Mouse (Mus musculus) right cerebral cortex, postnatal 4 days (tissue): ENCODE measurements around the gene Rpgr.
A peak's percentile ranks its signal among the peaks of the same experiment; 100 is the strongest.

Experiments used
- DNase-seq: peaks from one replicate; pipeline ENCODE4 v3.0.0-alpha.2; 2022

Rpgr gene

DNA sequence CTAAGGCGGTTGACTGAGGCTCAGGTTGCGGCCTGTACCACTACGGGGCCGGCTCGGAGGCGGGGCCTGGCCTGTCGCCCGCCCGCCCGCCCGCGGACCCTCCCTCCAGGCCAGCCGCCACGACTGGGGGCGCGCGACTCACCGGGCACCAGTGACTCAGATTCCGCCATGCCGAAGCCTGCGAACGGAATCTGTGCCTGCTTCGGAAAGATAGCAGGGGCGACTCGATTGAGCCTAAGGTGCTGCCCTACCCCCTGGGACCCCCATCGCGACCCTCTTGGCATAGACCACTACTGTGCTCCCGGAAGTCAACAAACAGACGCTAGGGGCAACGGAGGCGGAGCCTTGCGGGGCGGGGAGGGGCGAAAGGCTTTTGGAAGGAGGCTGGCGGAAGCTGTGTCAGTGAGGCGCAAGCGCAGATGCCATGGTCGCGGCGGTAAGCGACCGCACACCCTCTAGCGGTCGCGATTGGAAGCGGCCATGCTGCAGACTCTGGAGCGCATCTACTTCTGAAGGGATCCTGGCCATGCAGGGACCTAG, at the start of gene Rpgr:
Rpgr (minus strand) TSS at position 511 of the 540 bp plus-strand sequence.
- DNase-seq: peak; percentile 85

DNA sequence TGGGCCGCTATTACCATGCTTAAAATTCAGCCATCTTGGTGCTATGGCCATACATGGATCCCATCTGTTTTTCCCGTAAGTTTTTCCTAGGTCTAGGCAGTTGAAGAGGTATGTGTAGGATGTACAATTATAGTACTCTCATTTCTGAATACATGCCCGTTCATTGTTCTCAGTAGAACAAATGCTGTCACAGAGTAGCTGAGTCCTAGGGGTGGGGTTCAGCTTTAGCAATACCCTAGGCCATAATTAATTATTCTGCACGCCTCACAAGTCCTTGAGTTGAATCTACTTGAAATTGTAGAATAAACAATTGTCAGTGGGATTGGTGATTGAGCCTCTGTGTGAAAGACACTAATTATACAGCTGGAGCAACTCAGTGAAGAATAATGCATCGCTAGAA, 41.5 kb upstream of the Rpgr start:
- no peak for DNase-seq

DNA sequence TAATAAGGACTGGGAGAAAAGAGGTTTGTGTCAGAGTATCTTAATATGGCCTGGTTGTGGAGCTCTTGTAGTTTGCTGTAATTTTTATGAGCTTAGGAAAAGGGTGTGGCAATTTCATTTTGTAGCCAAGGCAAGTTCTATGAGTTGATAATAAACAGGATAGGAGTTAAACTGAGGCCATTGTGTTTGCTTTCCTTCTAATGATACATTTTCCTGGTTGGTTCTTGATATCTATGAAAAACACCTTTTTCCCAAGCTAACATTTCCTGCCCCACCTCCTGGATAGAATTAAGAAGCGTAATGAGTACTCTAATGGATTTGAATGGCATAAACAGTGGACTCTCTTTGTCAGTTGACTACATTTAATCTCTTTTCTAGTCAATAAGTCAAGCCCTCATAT, 41.1 kb upstream of the Rpgr start:
- DNase-seq: no peak

DNA sequence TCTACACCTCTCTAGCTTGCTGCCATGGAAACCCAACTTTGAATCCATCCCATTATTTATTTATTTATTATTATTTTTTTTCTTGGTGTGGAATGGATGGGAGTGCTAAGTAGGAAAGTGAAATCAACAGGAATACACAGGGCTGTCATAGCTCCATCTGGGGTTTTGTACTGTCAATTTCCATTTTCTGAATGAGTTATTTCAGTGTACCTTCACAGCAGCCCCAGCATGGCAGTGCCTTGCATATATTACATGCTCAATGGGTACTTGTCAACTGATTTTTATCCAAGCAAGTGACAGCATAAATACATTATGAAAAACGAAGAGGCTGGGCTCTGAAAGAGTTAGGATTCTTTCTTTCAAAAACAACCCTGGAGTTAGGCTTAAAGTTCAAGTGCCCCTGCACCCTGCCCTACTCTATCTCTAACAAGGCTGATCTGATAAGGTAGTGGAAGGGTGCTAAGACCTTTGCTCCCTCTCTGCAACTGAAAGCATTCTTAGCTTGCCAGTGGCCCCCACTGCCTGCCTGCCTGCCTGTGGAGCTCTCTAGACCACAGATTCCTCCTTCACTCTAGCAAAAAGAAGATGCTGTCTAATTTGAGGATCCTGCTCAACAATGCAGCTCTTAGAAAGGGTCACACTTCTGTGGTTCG, 35.3 kb upstream of the Rpgr start, which contains the start of gene Otc:
Otc (plus strand) TSS at position 454 of the 653 bp plus-strand sequence.
- DNase-seq: no peak

DNA sequence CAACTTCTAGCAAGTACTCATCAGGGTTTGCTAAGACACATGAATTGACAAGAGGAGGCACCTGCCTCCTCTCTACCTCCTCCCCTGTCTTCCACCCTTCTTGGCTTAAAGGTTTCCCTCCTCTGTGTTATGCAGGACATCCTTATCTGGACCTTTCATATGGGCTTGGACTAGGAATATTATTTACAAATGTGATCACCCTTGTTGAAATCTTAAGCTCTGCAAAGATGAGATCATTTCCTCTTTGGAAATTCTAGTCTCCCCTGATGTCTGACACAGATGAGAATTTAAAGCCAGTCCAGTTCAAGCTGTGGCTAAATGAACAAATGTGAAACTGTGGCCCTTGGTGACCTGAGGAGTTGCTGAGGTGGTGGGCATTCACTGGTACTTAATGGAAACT, 34.6 kb upstream of the Rpgr start:
- no peak for DNase-seq

DNA sequence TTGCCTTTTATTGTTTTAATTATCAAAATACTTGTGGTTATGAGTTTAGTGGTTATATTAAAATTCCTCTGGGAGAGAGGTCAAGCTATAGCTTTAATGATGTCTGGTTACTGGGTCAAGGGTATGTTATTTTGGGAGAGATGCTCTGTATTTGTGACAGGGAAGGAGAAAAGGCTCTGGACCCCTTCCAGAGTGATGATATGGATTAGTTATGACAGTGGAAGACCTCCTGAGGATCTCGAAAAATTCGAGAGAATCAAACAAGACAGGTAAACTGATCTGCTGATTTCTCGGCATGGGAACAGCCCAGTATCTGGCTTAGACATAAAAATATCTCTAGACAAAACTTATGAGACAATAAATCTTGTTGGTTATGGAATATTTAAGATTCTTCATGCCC, 27.2 kb upstream of the Rpgr start:
- DNase-seq: no peak

DNA sequence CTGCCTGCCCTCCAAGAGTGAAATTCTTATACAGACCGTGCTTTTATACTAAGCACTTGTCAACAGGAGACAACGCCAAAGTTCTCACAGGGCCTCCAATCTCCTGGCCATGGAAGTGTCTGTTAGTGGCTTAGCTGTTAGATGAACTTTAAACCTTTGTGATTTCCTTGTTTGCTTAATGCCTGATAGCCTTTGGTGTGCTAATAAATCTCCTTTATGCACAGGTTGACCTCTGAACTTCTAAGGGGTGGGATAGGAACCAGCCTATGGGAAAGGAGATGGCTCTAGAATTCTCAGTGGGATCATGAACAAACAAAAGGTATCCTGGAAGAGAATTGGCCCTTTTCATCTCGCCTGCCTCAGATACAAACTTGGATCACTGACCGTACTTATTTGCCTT, 22.8 kb upstream of the Rpgr start:
- DNase-seq: no peak

DNA sequence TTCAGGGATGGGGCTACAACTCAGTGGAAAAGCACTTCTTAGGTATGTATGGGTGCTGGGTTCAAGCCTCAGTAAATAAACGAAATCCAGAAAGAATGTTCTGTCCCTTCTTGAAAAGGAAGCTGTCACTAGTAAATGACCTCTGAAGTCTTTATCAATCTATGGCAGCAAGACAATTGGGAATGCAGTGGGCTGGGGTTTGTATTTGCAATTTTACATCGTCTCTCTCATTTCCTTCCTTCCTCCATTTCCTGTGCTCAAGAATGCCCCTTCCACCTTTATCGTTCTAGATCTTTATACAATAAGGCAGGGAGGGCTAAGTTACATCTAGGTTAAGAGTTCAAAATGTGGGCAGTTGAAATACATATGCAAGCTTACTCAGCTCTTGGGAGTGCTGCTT, 17.9 kb upstream of the Rpgr start:
- no peak for DNase-seq

DNA sequence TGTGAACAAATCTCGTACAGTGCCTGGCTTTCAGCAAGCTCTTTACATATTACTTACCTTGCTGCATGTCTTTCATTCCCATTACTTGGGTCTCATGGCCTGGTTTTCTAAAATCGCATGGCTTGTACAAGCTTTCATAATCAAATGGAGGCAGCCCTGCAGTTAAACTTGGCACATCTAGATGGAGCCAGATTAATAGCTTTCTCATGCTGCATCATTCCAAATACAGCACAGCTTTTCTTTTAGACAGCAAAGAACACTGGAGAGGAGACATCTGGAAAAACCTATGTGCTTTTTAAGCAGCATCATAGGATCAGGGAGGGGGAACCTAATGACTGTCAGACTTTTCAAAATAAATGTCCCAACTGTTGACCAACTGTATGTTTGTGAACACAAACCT, 16.3 kb upstream of the Rpgr start:
- no peak for DNase-seq

DNA sequence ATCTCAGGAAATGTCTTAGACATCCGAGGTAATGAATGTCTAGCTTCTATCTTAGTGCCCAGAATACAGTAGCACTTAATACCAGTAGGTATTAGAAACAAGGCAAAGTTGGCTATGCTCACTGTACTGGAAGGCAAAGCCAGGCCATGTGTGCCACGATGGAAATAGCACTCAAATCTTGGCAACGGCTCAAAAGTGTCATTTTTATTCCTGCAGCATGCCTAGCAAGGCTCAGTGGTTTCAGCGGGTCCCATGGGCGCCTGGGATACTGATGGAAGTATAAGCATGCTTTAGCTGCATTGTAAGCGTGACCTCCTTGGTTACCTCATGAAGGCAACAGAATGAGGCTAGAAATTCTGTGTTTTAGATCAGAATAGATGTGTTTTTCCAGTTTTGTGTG, 2.6 kb upstream of the Rpgr start:
- DNase-seq: no peak

DNA sequence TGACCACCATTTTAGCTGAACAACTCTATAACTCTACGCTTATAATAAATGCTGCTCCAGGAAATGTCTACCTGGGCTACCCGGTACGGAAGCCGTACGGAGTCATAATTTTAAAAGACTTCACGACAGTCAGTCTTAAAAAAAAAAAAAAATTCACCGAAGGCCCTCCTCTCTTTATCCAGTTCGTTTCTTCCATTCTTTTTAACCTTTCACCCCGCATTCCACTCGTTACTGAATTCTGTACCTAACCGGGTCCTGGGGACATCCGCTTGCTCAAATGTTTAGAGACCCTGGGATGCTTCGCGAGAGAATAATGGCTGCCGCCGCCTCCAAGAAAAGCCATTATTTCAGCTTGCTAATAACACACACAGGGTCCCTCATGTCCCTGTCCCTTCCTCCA, 748 bp downstream of the Rpgr start:
- DNase-seq: no peak

DNA sequence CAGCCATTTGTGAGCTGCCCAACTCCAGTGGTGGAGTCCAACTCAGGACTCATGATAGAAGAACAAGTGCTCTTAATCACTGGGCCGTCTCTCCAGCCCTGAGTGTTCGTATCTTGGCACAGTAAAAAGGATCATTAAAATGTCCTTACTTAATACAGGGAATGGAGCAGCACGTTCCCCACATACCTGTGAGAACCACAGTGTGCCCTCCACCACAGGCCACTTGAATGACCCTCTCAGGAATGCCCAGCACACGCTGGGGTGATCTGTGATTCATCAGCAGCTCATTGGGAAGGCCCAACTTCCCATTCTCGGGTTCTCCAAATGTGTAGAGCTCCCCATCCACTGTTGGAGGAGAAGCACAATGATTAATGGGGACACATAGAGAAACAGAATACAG, 10.8 kb downstream of the Rpgr start:
- DNase-seq: no peak

DNA sequence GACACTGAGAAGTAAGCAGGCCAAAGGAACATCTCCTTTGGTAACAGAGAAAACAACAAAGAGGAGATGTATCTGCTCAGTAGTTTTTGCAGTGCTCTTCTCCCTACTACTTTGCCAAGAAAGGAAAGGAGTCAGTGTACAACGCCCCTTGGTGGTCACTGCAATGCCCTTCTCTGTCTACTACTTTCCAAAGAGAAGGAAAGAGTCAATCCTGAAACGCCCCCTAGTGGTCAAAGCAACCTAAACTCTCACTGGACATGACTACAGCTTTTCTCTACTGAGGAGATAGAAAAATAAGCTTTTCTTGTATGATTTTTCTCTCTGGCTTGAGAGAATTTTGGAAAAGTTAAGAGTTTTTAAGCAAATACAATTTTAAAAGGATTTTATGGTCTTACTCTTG, 15.4 kb downstream of the Rpgr start:
- peak; percentile 47 for DNase-seq

DNA sequence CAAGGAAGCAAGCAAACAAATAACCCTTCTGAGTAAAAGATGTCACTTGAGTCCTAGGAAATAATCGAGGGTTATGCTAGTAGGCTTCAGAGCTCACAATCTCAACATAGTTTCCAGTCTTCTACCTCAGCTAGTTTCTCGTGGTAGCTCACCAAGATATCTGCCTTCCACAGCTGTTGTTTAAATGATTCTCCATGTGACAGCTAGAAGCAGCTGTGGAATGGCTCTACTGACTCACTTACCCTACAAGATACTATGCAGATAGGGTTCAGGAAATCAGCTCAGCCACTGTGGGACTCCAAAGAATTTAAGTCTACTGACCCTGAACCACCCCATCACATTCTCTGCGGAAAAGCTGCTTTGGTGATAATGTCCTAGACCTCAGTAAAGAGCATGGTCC, 64.3 kb downstream of the Rpgr start:
- no peak for DNase-seq

DNA sequence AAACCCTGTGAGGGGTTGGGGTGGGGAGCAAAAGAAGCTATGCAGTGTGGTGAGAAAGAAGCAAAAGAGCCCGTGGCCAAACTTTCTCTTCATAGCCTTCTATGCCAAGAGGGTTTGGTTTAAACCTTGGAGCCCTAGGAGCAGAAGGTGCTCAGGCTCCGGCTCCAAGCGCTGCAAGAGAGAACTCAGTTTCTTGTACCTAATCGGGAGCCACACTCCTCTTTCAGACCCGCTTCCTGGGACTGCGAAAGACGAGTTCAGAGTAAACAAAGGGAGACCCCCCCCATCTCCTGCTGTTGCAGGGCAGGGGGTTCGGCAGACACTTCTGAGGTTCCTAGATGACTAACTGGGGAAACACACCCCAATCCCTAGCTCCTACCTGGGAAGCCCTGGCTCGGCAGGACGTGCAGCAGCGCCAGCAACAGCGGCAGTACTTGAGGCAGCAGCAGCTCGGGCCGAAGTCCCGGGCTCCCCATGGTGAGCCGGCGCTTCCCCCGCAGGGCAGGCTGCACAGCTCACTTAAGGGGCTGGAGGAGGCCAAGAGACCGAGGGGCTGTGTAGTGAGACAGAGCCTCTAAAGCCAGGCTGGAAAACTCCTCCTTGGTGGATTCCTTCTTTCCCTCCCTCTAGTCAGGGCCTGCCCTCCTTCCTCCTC, 99.5 kb downstream of the Rpgr start, which contains the start of gene Srpx:
Srpx (minus strand) TSS at position 645 of the 655 bp plus-strand sequence.
- peak; percentile 10 for DNase-seq

DNA sequence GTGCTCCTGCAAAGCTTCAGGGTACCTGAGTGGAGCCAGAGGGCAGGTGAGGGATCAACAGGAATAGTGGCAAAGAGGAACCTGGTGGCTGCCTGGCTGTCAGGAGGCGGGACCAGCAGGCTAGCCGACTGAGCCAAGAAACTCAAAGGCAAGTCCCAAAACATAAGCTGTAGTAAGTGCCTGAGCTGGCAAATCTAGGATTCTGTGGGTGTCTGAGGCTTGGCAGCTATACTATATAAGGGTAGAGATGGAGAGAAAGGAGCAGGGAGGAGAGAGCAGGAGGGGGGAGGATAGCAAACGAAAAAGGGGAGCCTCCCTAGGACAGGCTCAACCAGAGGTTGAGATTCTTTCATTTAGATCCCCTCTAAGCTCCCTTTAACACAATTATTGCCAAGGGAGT, 100.9 kb downstream of the Rpgr start:
- no peak for DNase-seq

DNA sequence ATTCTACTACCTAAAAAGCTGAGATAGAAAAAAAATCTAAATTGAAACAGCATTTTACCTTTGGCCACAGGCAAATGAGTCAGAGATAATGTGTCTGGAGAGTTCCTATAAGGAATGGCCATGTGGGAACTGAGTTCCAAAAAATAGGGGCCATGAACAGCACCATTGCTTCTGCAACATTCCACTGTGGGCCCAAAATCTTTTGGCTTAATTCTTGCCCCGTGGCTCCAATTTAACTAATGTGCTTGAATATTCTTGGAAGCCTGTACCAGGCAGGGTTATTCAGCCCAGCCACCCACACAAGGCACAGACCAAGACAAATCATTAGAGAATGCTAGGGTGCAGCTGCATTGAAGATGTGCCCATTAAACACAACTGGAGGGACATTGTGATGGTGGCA, 106.0 kb downstream of the Rpgr start:
- no peak for DNase-seq

DNA sequence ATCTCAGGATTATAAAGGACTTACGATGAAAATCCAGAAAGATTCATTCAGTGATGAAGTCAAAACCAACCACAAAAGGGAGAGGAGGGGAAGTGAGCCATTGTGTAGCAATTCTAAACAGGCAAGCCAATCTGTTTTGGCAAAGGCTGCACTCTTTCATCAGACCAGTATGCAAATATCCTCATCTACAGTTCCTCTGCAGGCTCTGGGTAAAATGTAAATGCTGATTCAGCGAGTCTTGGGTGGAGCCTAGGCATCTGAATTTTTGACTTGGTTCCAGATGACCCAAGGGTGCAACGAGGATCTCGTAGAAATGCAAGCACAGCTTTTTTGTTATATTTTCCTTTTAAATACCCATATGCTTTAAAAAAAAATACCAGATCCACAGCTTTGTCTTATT, 108.2 kb downstream of the Rpgr start:
- no peak for DNase-seq

DNA sequence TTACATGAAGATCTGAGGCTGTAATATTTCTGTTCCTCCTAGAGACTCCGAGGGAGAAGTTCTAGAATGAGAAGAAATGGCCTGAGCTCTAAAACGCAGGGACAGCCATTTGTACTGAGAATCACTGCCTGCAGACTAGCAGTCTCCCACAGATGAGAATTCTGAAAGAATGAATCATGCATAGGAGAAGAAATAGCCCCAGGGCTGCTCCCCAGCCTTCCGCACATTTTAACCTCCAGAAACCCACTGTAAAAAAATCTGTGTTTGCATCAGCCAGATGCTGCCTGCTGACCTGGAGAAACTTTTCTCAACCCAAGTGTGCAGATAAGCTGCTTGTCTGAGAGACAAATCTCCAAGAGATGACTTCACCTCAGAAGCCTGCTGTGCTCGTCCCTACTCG, 111.2 kb downstream of the Rpgr start:
- no peak for DNase-seq

DNA sequence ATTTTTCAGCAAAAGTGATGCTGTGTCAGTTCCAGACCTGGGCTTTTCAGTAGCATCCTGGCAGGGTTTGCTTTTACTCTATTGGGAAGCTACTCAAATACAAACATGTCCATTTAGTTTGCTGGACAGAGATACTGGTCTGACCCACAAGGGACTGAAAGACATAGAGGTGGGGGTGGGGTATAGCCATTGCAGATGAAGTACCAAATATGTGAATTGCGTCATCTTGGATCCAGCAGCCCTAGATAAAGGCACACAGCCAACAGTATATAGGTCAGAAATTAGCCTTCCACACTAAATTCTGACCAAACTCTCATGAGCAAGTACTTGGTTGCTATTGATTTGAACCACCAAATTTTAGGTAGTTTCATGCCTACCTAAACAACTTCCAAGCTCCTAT, 114.0 kb downstream of the Rpgr start:
- DNase-seq: no peak

DNA sequence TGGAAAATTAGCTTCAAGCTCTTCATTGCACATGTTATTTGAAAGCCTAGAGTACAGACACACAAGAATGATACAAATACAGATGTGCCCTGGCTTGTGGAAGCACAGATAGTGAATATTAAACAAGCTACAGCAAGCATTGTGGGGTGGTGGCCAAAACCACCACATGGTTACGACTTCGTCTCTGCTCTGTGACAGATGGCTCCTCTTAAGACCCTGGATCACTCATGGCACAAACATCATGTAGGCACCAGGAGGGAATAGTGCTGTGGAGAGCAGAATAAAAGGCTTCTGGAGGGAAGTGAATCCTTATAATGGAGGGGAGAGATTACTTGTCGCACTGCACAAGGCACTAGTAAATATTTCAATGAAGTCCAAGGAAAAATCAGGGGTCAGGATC, 120.9 kb downstream of the Rpgr start:
- DNase-seq: no peak

DNA sequence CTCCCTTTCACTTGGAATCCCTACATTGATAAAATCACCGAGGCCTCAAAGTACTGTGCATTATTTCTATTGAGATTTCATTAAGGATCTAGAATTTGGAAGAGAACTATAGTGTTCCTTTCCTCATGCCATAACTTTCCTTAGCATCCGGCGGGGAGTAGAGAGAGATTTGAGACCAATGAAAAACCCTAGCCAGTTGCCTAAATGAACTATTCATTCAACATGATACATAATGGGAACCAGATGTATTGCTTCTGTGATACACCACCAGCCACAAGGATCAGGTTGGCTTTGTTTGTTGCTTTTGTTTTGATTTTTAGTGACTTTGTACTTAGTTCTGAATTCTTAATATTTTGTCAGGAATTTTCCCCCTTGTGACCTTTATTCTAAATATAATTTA, 136.3 kb downstream of the Rpgr start:
- no peak for DNase-seq

DNA sequence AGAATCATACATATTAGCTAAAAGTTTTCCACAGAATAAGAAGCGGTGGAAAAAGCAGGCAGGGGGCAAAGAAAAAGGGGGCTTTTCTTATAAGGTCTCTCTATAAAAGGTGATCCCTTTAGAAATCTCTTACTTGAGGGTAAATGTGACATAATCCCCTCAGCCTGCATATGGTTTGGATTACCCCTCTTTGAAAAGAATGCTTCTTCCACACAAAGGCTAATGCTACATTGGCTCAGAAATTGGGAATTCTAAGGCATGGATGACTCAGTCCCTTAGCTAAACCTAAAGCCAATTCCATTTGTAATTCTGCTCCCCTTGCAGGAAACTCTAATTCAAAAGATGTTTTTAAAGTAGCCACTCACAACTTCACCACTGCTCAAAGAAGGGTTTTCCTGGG, 136.7 kb downstream of the Rpgr start:
- no peak for DNase-seq

DNA sequence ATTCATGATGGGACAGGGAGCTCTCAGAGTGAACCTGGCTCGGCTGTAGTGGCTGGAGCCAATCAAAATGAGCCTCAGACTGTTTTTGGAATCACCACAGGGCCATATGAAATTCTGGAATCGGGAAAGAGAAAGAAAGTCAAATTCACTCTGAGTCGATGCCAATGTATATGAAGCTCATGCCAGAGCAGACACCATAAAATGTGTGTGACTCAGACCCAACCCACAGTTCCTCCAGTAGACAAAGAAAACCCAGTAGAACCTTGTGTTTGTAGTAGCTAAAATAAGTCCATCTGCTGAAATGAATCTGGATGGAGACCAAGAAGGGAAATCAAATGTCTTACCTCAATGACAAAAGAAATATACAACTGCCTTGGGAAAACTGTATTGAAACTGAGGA, 142.8 kb downstream of the Rpgr start:
- no peak for DNase-seq

DNA sequence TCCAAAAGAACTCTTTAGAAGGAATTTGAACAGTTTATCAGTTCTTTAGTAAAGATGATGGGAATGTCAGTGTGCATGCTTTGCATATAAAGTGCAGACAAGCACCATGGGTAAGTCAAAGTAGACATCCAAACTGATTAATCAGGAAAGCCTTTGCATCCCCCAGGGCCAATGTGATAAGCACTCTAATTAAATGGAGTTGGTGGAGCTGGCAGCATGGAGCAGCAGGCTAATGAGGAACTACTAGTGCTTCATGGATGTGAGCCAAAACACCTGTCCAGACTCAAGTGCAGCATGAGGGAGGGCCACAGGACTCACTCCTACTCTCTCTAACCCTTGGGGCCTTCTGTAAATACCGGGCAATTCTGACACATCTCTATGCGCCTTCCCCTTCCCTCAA, 145.2 kb downstream of the Rpgr start:
- no peak for DNase-seq
